Mouse (Mus musculus): ENCODE results near the gene Gabra4.

DNA sequence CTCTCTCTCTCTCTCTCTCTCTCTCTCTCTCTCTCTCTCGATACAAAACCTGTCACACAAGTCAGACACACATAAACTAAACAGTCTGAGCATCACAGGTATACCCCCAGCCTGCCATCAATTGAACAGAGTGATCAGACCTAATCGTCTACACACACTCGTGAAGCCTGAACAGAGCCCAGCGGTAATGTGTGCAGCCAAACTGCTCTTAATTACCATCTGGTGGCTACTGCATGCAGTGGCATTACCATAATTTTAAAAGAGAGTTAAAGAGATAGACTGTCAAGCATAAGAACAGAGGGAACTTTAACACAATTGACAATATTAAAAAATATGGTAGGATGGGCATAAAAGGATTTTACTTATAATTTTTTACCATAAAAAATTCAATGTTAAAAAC is 7.5 kb upstream of the Gabra4 start:
- TF ChIP-seq CTCF (IDR thresholded peaks at IDR 0.05; ENCODE audit: control insufficient read depth, insufficient read depth, insufficient replicate concordance, low read depth, low read length), result no peak
- TF ChIP-seq POLR2A (IDR thresholded peaks at IDR 0.05; ENCODE audit: control insufficient read depth, low read depth, low read length), result no peak

All from testis, adult 2 months (tissue).